Mouse (Mus musculus): ENCODE data around the gene Eml1. TPM values are rescaled to one million over a fixed set of nuclear protein-coding genes. Genes with fewer than 3 reads are reported as not detected.

Eml1 gene
- 27.8 and 32.9 TPM in 2 replicates for polyA plus RNA-seq (2015; fragmentation: Nextera tagmentation; extraction: Ambion mirVana)

DNA sequence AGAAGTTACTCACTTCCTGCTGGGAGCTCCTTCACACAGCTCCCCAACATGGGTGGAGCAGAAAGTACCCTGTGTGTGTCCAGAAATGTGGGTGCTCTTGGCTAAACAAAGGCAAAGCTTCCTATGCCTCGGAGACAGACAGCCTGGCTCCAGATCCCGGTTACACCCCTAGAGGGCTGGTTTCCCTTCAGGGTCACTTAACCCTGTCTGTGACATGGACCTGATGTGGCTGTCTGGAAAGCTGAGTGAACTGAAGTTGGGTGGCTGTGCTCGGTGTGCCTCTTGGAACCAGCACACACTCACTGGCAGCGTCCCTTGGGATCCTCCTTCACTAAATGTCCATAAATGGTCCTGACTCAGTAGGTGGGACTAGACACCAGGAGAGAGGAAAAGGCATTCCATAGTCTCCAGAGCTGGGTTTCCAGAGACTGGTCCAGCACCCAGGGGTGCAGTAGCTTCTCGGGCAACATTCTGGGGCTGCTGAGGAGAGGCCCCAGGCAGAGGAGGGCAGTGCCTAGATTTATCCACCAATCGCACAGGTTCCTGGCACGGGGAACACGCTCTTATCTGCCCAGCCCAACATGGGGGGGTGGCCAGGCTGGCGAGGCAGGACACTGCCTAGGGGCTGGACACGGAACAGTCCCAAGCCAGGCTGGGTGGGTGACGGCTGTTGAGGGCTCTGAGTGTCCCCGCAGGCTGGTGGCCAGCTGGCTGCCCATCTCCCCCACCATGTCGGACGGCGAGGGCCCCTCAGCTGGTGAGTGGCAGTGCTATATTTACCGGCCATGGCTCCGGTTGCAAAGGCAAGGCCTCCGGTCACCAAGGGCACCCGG is at the start of gene Eml1:
Eml1 (plus strand) TSS at position 362 of the 833 bp plus-strand sequence.
- TF ChIP-seq CTCF (IDR thresholded peaks at IDR 0.05; ENCODE audit: low read depth) = 0 out of 2 replicates have a peak, but pooled peaks have one; percentile 26
- Histone ChIP-seq H3K9me3 (ENCODE audit: control insufficient read depth) (no peaks in the 10 kb centered on the region), H3K9ac (ENCODE audit: low read depth, low read length) (no peak within 1 kb of the TSS), H3K4me2 (replicated peaks; ENCODE audit: low read depth) (peak within 1 kb of the TSS; percentile 42), H3K36me3 (ENCODE audit: control insufficient read depth, insufficient read depth) (no peaks in the 10 kb centered on the region; the same call in 1 of the 2 replicates), H3K27me3 (replicated peaks; ENCODE audit: control insufficient read depth, insufficient read depth, low read length) (no peaks in the 10 kb centered on the region), H3K4me1 (replicated peaks; ENCODE audit: control insufficient read depth, insufficient read depth, low read length) (no peaks in the 10 kb centered on the region), H3K27ac (ENCODE audit: low read depth, low read length) (peak within 1 kb of the TSS; percentile 10; the same call in 1 of the 2 replicates), H3K4me3 (ENCODE audit: low read depth, low read length) (0 out of 2 replicates have a peak within 1 kb of the TSS, but pooled peaks have one; percentile 5)
- peak; percentile 25; the same call in 1 of the 2 replicates for ATAC-seq
- 54% methylated on average over 19 of the region's 19 CpGs for WGBS

DNA sequence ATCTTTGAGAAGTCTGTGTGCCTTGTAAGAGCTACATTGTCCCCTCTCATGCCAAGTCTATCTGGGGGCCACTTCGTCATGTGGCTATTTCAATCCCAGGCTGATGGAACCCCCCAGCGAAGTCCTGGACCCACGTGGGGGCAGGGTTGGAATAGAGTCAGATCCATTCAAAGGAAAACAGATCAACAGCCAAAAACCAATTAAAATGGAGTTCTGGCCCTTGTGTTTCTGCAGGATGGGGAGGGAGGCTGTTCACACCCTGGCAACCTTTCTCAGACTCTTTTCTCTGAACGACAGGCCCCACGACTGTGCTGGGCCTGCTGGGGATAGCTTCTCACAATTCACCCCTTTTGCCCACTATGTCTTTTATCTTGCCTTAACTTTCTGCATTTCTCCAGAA is 44.4 kb upstream of the Eml1 start:
- H3K9ac ChIP-seq (ENCODE audit: low read depth, low read length) = no peak overlapping the region
- H3K36me3 ChIP-seq (ENCODE audit: control insufficient read depth, insufficient read depth) = no peaks in the 10 kb centered on the region
- WGBS = 58% methylated on average over 5 of the region's 5 CpGs
- no peak overlapping the region for H3K27ac ChIP-seq (ENCODE audit: low read depth, low read length)
- no peak overlapping the region for H3K4me2 ChIP-seq (replicated peaks; ENCODE audit: low read depth)
- no peaks in the 10 kb centered on the region for H3K9me3 ChIP-seq (ENCODE audit: control insufficient read depth)
- peaks cover 25% of the 10 kb centered on the region for H3K27me3 ChIP-seq (replicated peaks; ENCODE audit: control insufficient read depth, insufficient read depth, low read length)
- no peak for TF ChIP-seq CTCF (IDR thresholded peaks at IDR 0.05; ENCODE audit: low read depth)
- H3K4me3 ChIP-seq (ENCODE audit: low read depth, low read length) = no peak overlapping the region
- peaks cover 5% of the 10 kb centered on the region for H3K4me1 ChIP-seq (replicated peaks; ENCODE audit: control insufficient read depth, insufficient read depth, low read length)
- ATAC-seq = no peak

DNA sequence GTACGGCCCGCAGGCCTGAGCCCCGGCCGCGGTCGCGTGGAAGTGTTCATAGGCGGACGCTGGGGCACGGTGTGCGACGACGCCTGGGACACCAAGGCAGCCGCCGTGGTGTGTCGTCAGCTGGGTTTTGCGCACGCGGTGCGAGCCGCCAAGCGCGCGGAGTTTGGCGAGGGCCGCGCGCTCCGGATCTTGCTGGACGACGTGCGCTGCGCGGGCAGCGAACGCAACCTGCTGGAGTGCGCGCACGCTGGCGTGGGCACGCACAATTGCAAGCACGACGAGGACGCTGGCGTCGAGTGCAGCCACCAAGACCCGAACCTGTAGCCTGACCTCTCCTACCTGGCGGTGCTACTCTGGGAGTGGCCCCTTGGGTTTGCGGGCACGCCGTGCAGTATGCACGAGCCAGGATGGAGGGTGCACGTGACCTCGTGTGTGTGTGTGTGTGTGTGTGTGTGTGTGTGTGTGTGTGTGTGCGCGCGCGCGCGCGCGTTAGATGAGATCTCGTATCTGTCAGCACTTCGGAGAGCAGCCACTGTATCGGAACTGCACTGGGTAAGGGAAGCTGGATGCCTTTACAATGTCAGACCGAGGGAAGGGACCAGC is 42.8 kb upstream of the Eml1 start:
- Histone ChIP-seq H3K9ac (ENCODE audit: low read depth, low read length) (peak overlapping the region; percentile 22; the same call in 1 of the 2 replicates), H3K4me1 (replicated peaks; ENCODE audit: control insufficient read depth, insufficient read depth, low read length) (peaks cover 5% of the 10 kb centered on the region), H3K4me3 (ENCODE audit: low read depth, low read length) (peak overlapping the region; percentile 32), H3K36me3 (ENCODE audit: control insufficient read depth, insufficient read depth) (no peaks in the 10 kb centered on the region), H3K27ac (ENCODE audit: low read depth, low read length) (no peak overlapping the region), H3K4me2 (replicated peaks; ENCODE audit: low read depth) (peak overlapping the region; percentile 64), H3K27me3 (replicated peaks; ENCODE audit: control insufficient read depth, insufficient read depth, low read length) (peaks cover 25% of the 10 kb centered on the region), H3K9me3 (ENCODE audit: control insufficient read depth) (no peaks in the 10 kb centered on the region)
- peak; percentile 49 for ATAC-seq
- no peak for TF ChIP-seq CTCF (IDR thresholded peaks at IDR 0.05; ENCODE audit: low read depth)
- 2% methylated on average over 58 of the region's 66 CpGs for WGBS

- H3K9ac ChIP-seq (ENCODE audit: low read depth, low read length) = no peak overlapping the region
- under 1% methylated on average over 16 of the region's 16 CpGs for WGBS
- TF ChIP-seq CTCF (IDR thresholded peaks at IDR 0.05; ENCODE audit: low read depth) = peak; percentile 98
- no peaks in the 10 kb centered on the region for H3K9me3 ChIP-seq (ENCODE audit: control insufficient read depth)
- H3K4me2 ChIP-seq (replicated peaks; ENCODE audit: low read depth) = peak overlapping the region; percentile 98
- H3K4me1 ChIP-seq (replicated peaks; ENCODE audit: control insufficient read depth, insufficient read depth, low read length) = peaks cover 5% of the 10 kb centered on the region; the same call in 1 of the 2 replicates
- H3K27me3 ChIP-seq (replicated peaks; ENCODE audit: control insufficient read depth, insufficient read depth, low read length) = peaks cover 33% of the 10 kb centered on the region
- peak; percentile 45 for ATAC-seq
- H3K4me3 ChIP-seq (ENCODE audit: low read depth, low read length) = peak overlapping the region; percentile 54
- H3K36me3 ChIP-seq (ENCODE audit: control insufficient read depth, insufficient read depth) = no peaks in the 10 kb centered on the region
- no peak overlapping the region for H3K27ac ChIP-seq (ENCODE audit: low read depth, low read length)
These were observed 37.7 kb upstream of the Eml1 start for GRCm38 (mm10) chr12:108333056-108333455.

GRCm38 (mm10) chr12:108333481-108333882 is 37.3 kb upstream of the Eml1 start:
- 1% methylated on average over 22 of the region's 22 CpGs for WGBS
- H3K4me3 ChIP-seq (ENCODE audit: low read depth, low read length) = peak overlapping the region; percentile 54
- H3K4me1 ChIP-seq (replicated peaks; ENCODE audit: control insufficient read depth, insufficient read depth, low read length) = peaks cover 3% of the 10 kb centered on the region; the same call in 1 of the 2 replicates
- no peak for TF ChIP-seq CTCF (IDR thresholded peaks at IDR 0.05; ENCODE audit: low read depth)
- H3K4me2 ChIP-seq (replicated peaks; ENCODE audit: low read depth) = peak overlapping the region; percentile 98
- no peaks in the 10 kb centered on the region for H3K9me3 ChIP-seq (ENCODE audit: control insufficient read depth)
- H3K27ac ChIP-seq (ENCODE audit: low read depth, low read length) = 0 out of 2 replicates have a peak overlapping the region, but pooled peaks have one; percentile 17
- no peaks in the 10 kb centered on the region for H3K36me3 ChIP-seq (ENCODE audit: control insufficient read depth, insufficient read depth)
- no peak overlapping the region for H3K9ac ChIP-seq (ENCODE audit: low read depth, low read length)
- peaks cover 29% of the 10 kb centered on the region for H3K27me3 ChIP-seq (replicated peaks; ENCODE audit: control insufficient read depth, insufficient read depth, low read length)
- ATAC-seq = peak; percentile 39

DNA sequence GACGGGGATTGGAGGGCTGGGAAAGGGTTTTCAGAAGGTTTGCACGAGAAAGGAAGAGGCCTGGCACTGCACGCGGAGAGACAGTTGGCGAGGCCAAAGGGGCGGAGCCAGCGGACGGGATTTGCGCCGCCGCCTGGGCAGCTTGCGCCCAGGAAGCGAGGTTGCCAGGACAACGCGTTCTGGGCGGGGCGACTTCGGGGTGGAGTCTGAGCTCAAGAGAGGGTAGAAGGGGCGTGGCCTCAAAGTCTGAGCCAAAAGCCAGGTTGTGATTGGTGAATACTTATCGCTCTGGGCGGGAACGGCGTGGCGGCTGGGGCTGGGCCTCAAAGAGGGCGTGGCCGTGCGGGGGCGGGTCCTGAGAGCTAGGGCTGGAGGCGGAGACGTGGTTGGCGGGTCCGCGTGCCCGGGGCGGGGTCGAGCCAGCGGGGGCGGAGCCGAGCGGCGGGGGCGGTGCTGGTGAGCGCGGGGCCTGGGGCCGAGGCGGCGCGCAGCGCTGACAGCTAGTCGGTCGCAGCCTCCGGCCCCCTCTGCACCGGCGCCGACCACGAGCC is 36.8 kb upstream of the Eml1 start, which contains the start of gene Cyp46a1:
Cyp46a1 (plus strand) TSS at position 487 of the 551 bp plus-strand sequence.
- H3K9ac ChIP-seq (ENCODE audit: low read depth, low read length) = 0 out of 2 replicates have a peak within 1 kb of the TSS, but pooled peaks have one; percentile 26
- H3K4me3 ChIP-seq (ENCODE audit: low read depth, low read length) = peak within 1 kb of the TSS; percentile 54
- 0 out of 2 replicates have a peak within 1 kb of the TSS, but pooled peaks have one; percentile 17 for H3K27ac ChIP-seq (ENCODE audit: low read depth, low read length)
- no peaks in the 10 kb centered on the region for H3K36me3 ChIP-seq (ENCODE audit: control insufficient read depth, insufficient read depth)
- peak; percentile 60 for TF ChIP-seq CTCF (IDR thresholded peaks at IDR 0.05; ENCODE audit: low read depth)
- peaks cover 25% of the 10 kb centered on the region for H3K27me3 ChIP-seq (replicated peaks; ENCODE audit: control insufficient read depth, insufficient read depth, low read length)
- peaks cover 3% of the 10 kb centered on the region; the same call in 1 of the 2 replicates for H3K4me1 ChIP-seq (replicated peaks; ENCODE audit: control insufficient read depth, insufficient read depth, low read length)
- H3K9me3 ChIP-seq (ENCODE audit: control insufficient read depth) = no peaks in the 10 kb centered on the region
- under 1% methylated on average over 48 of the region's 56 CpGs for WGBS
- peak; percentile 95 for ATAC-seq
- peak within 1 kb of the TSS; percentile 98 for H3K4me2 ChIP-seq (replicated peaks; ENCODE audit: low read depth)
